Mouse (Mus musculus) left cerebral cortex, adult 11 months (tissue): ENCODE results near the gene Tut7.
"Not testable (repeated sequence)": the region's sequence is repeated elsewhere in the genome, so short reads cannot be mapped to it uniquely, and the experiment has no call there.

Experiments used
- DNase-seq: peaks from one replicate; pipeline ENCODE4 v3.0.0; 2022; ENCODE audit warnings: low spot score

The Tut7 gene

DNA sequence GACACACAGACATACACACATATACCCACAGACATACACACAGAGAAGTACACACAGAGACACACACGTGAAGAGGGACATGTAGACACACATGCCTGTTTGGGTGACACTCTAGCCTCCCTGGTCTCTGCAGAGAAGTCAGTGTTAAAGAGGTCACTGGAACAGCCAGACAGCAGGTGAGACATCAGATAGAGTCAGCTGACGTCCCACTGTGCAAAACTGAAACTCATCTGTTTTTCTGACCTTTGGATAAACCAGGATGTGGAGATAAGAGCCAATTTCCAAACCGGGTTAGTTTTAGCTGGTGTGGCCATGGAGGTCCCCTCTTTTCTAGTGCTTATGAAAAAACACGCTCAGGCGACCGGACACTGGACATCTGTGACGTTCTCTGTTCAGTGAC lies 9.5 kb upstream of the Tut7 start:
- no peak for DNase-seq

DNA sequence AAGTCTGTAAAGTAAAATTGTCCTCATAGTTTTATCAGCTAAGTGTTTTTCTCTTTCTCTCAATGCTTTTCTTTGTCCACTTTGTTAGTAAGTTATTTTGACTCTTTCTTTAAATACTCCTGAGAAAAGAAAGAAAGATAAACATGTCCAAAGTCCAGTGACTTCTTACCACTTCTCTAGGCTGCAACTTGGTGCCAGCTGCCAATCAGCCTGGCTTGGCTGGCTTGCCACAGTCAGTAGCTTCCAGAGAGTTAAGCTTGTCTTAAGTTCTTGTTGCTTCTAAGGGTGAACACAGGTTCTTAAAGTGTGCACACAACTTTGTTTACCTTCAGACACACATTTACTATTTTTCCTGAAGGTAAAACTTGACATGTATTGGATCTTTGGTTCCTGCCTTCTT lies 3.0 kb upstream of the Tut7 start:
- no peak for DNase-seq

DNA sequence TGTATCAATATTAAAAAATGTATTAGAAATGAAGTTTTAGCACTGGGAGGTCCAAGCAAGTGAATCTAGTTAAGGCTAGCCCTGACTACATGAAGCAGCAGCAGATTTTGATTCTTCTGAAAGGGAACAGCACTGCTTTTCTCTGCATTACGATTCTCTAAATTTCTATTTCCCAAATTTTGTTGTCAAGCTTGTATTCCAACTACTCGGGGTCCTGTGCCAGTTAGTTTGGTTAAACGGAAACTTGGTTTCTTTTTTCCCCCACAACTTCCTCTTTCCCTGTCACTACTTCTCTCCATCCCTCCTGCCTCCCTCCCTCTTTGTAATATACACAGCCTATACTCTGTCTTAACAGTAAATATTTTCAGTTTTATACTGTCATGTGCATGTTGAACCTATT lies 2.1 kb downstream of the Tut7 start:
- DNase-seq, result no peak

DNA sequence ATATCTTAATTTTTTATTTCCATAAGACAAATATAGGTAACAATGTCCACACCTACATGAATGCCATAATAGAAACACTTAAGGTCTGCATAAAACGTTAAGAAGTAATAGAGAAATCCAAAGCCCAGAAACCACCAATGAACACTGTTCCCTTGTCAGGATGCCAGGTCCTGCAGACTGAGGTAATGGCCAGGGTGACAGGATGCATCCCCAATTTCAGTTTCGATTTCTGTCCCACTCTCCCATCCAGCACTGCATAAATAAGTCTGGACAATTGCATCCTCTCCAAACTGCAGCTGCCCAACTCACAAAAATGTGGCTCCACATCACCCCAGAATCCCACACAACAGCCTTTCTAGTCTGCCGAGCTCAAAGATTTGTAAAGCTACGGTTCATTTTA lies 2.8 kb downstream of the Tut7 start:
- DNase-seq, result no peak

DNA sequence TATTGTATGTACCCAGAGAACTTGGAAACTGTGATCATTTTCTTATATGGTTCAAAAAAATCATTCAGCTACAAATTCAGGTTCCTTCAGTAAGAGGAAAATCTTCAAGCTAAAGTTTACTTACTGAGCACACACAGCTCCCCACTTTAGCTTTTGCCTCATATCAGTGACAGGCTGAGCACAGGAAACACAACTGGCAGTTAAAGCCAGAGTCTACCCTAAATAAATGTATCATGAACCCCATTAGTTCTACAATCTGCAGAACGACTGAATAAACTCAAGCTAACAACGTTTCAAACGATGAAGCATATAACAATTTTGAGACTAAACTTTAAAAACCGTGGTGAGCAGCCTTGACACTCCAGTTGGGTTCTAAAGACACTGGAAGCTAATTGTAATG lies 5.6 kb downstream of the Tut7 start:
- DNase-seq, result no peak

DNA sequence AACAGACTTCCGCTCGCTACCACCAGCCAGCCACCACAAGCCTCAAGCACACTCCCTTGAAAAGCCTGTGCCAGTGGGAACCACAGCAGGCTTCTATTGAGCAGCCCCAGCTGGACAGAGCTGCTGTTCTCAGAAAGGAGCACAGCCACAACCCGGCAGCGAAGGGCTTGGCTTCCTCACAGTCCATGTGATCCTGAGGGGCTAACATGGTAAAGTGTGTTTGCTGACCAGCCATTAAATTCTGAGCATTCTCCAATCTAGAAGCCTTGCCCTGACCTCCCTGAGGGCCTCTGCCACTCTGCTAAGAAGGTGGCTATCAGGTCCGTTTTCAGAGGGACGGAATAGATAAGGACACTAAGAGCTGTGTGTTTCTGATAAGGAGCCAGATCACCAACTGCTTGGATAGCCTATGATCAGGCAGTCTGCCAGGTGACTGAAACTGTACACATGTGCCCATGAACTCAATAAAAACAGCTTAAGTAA lies 8.8 kb downstream of the Tut7 start:
- DNase-seq, result no peak

DNA sequence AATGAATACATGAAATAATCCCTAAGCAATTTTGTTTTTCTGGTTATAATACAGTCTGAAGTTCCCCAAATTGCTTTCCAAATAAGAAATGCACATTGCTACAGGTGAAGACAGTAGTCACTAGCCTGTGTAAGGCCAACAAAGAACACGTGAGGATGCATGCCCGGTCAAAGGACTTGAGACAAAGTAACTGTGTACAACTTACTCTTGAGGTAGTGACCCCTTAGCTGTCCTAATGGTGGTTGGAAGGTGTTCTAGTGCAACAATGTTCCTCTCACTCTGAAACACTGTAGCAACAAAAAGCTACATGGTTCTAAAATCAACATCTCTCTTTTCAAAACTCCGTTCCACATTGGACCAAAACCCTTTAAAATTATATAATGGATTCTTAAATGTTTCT lies 11.4 kb downstream of the Tut7 start:
- no peak for DNase-seq

DNA sequence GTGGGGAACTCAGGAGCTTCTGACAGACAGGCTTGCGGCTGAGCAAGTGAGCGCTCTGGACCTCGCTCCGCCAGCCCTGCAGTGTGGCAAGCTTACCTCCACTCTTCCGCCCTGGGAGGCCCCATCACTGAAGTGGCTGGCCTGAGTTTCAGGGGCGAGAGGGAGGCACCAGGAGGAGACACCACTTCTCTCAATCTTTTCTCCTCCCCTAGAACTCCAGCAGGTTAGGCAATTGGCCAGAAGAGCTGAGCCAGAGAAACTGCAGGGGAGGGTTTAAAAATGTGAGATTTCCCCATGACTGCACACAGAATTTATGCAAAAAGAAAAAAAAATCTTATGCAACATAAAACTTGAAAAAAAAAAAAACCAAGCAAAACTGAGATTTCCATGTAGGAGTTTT lies 21.9 kb downstream of the Tut7 start:
- peak; percentile 30 for DNase-seq

DNA sequence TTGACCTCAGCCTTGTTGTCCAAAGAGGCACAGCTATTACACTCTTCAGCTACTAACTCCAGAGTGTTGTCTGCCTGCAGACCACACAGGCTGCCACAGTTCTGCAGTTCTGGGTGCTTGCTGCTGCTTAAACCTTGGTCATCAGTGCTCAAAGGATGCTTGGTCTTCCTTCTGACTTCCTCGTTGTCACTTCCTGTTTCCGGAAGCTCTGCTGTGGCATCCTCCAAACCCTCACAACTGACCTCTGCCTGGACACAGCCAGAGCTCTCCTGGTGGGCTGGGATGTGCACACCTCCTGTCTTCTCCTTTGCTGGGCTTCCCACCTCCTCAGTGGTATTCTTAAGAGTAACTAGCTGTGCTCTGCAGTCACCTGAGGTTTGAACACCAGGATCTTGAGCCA lies 22.9 kb downstream of the Tut7 start:
- DNase-seq, result no peak

DNA sequence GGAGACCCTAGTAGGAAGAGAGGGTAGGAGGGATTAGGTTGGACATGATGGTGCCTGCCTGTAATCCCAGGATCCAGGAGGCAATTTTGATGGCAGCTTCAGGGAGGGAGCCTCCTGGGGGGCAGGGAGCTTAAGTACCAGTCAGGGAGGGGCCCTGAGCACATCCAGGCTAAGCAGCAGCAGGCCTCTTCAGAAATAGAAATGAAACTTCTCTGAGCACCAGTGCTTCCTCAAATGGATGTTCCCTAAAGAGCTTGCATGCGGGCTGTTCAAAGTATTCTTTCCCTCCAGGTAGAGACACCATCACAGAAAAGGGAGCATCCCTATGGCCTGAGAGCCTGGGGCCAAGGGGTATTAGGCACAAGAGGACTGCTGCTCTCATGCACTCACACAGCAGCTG lies 24.6 kb downstream of the Tut7 start:
- DNase-seq, result no peak

DNA sequence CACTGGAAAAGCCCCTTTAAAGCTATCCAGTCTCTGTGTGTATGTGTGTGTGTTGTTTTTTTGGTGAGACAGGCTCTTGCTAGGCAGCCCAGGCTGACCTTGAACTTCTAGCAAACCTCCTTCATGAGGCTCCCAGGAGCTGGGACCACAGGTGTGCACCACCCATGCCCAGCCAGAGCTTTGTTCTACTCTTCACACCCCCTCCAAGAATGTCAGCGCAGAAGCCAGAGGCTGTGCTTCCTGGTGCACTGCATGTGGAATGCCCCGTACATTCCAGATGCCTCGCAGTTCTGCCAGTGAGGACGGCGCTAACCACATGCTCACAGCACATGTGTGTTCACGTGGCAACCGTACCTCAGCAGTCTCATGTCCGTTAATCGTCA lies 26.5 kb downstream of the Tut7 start:
- no peak for DNase-seq

DNA sequence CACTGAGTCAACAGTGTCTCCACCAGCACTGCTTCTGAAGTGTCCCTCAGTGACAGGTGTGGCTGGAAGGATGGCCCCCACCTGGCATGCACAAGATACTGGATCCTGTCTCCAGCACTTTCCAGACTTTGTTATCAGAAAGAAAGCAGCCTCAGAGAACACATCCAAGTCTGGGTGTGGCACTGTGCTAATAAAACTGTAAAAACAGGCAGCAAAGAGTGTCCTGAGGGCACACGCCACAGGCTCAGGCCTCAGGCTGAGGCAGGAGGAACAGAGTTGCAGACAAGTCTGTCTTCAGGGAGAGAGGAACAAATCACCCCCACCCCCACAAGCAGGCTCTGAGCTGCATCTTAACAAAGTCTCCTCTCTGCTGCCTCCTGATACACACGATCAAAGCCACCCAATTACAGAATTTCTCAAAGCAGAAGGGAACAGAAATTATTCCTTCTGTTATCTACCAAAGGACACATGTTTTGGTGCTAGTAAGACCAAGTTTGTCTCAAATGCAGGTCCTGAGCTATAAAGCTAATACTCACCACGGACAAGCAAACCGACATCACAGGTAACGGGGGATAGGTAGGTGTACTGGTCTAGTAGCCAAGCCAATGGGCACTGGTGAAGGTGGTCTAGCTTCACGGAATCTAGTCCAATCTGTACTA lies 27.0 kb downstream of the Tut7 start:
- DNase-seq, result no peak

DNA sequence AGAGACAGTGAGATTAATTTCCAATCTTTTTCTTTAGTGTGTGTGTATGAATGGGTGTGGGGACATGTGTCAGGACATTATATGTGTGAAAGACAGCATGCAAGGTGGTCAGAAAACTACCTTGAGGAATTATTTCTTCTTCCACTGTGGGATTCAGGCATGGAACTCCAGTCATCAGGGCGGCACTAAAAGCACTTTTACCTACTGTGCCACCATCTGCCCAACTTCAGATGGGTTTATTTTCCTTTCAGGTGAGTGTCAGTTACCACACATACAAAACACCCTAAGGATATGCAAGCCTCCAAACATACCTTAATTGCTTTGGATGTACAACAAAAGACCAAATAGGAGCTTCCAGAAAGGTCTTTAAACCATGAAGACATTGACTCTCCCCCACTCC lies 28.2 kb downstream of the Tut7 start:
- no peak for DNase-seq

DNA sequence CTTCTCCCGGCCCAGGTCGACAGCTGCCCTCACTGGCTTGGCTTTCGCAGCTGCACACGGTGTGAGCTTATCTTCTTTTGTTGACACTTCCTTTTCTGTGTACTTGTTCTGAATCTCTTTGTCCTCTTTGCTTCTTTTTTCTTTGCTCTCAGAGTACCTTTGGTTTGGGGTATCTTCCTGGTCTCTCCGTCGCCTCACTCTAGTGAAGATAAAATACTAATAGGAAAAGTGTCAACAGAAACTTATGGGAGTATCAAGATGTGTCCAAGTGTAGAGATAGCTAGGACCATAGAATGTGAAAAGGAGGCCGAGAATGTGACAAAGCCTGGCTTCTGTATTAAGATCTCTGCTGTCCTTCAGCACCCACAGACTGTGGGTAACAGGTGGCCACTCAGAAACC lies 40.8 kb downstream of the Tut7 start, which contains the start of gene Gm49354:
Gm49354 (minus strand) TSS at position 101 of the 400 bp plus-strand sequence.
- DNase-seq, result no peak

DNA sequence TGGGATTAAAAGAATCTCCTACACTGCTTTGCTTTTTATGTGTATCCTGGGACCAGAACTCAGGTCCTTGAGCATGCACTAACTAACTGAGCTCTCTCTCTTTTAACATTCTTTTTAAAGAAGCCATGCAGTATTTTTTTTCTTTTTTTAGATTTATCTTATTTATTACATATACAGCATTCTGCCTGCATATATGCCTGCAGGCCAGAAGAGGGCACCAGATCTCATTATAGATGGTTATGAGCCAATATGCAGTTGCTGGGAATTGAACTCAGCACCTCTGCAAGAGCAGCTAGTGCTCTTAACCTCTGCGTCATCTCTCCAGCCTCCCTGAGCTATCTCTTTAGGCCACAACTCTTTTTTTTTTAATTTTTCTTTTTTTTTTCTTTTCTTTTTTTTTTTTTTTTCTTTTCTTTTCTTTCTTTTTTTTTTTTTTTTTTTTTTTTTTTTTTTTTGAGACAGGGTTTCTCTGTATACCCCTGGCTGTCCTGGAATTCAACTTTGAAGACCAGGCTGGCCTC lies 43.1 kb downstream of the Tut7 start:
- not testable (repeated sequence) for DNase-seq

DNA sequence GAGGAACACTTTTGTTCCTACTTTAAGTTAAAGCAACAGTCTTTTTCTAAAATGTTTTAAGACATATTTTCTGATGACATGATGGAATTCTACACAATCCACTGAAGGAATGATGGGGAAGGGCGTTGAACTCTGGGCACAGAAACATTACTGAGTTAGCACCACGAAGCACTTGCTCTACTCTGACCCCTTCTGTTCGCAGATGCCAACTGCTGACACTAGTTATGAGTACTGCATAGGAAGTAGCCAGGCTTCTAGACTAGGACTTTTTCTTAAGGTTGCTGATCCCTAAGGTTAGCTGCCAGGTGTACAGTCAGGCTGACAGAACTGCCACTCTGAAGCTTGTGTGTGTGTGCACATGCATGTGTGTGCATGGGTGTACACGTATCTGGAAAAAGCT lies 43.7 kb downstream of the Tut7 start:
- DNase-seq, result no peak

DNA sequence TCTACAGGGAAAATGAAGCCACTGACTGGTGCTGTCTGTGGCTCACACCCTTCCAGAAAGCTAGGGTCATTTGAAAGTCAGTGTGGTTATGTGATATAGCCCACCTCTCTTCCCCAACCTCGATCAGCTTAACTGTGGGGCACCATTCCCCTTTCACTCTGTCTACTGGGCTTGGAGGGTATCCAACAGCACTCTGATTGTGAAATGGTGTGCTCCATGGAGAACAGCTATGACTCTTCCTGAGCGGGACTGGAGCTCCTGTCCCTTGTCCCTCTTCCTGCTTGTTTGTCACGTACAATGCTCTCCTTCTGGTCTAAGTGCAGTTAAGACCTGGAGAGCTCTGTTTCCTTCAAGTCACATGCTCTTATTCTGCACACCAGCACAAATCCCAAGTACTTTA lies 47.8 kb downstream of the Tut7 start:
- no peak for DNase-seq

DNA sequence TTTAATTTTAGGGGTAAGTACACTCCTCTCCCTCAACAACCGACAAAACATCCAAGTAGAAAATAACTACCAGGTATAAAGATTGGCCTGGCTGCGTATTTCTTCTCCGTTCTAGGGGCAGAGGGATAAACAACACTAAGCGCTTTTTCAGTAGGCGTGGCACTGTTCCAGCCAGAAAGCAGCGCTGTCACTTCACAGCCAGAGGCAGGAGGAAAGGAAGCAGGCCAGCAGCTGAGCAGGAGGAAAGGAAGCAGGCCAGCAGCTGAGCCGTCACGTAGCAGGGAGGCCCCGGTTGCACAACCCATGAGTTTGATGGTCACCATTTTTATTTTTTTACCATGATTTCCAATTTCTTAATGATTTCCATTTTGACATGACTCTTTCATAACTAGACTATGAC lies 51.7 kb downstream of the Tut7 start:
- peak; percentile 37 for DNase-seq

DNA sequence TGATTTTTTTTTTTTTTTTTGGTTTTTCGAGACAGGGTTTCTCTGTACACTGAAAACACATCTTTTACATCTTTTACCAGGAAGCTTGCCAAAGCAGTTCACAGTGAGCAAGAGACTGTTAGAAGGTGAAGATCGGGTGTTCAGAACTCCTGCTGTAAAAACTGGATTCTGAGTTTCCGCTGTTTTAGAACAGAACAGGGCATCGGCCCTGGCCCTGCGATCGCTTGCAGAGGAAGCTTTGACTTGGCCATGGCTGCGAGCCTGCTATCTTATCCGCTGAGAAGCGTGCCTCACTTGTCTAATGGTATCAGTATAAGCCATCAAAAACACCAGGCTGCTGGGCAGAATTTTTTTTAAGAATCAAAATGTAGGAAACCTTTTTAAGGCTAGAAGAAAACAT lies 52.1 kb downstream of the Tut7 start:
- DNase-seq, result no peak

DNA sequence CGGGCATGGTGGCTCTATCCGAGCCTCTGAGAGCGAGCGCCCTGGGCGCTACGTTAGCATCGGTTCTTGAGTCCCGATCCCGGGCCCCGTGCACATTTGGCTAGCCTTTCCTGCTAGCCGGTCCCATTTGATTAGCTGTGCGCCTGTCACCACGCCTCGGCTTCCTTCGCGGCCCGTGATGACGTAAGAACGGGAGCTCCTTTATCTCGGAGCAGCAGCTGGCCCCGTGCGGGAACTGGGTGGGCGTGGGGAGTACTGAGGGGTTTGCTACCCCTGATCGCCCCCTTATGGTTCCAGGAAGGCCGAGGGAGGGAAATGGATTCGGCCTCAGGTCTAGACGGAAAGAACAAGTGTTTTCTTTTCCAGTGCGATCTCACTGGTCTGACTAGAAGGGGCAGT lies 52.8 kb downstream of the Tut7 start:
- peak; percentile 84 for DNase-seq

DNA sequence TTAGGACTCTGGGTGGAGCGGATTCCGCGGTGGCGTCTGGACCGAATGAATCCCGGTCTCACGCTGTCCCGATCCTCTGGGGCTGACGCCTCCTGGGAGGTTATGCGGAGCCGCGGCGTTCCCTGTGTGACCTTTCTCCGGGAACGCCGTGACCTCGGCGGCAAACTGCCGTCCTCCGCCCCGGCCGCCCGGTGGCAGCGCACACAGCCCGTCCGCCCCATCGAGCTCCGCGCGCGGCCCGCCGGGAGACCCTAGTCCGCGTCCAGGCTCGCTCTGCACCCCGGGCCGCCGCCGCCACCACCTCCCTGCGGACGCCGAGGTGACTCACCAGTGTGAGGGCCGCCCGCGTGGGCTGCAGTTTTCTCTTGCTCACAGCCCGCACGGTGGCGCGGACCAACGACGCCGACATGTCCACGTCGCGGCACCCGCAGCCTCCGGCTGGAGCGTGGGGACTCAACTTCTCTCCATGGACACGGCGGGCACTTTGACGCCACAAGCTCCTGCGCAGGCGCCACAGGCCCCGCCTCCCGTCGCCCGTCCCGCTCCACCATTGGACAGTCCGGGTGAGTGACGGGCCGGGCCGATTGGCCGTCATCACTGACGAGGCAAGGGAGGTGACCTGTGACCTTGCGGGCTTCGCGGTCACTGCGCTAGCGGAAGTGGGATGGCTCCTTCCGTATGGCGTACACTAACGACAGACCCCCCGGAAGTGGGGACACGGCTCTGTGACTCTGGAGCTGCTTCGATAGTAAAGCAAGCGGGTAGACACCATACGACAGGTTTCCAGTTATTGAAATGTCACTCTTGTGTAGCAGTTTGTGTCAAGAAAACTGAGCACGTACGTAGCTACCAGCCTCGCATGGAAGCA lies 53.4 kb downstream of the Tut7 start, which contains the start of gene Isca1:
Isca1 (minus strand) TSS at position 515 of the 868 bp plus-strand sequence.
- DNase-seq, result peak; percentile 98

DNA sequence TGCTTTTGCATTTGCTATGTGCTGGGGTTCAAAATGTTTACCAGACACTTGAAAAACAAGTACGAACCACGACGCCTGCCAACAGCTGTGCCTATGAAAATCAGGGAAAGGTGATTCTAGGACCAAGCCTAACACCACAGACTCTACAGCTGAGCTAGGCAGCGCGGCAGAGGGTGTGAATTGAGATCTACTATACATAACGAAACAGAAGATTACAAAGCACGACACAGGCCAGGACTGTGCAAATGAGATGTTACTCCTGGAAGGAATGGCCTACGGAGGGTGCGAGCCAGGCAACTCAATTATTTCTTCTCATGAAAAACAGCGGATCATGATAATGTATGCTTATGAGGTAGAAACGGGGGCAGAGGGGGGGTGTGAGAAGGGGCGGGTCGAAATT lies 54.4 kb downstream of the Tut7 start:
- DNase-seq, result no peak

DNA sequence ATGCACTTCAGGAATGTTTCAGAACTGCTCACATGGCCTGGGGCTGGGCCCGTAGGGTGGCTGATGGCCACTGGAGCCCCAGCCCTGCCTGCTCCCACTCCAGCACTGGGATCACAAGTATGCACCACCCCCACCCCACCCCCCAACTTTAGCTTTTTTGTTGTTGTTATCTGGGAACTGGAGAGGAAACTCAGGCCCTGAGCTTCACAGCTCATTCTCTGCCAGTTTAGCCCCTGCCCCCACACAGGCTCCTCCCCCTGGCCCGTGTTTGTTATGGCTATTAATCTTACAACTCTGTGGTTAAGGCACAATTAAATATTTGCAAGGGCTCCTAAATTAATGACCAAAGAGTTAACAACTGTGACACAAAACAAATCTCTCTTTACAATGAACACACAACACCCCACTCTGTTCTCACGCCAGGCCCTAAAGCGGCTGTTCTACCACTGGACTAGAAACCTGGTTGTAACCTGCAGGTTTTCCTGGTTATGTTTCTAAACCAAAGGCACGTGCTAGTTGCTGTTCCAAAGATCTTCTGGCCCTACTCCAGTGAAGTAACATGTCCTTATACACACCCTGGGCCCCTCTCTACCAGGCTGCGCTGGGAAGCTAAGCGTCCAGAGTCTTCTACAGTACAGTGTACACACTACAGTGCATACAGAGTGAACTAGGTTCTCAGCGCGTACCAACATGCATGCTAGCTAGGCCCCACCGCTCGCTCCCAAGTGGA lies 56.0 kb downstream of the Tut7 start:
- DNase-seq, result no peak
